Mouse (Mus musculus) left cerebral cortex, postnatal 10 days (tissue): ENCODE data around the gene Kbtbd13. TPM values are rescaled to one million over a fixed set of nuclear protein-coding genes. Genes with fewer than 3 reads are reported as not detected.
"Not testable (repeated sequence)": the region's sequence is repeated elsewhere in the genome, so short reads cannot be mapped to it uniquely, and the experiment has no call there.

Source experiments
- DNase-seq, 2 experiments: peaks; one replicate each; pipeline ENCODE4 v3.0.0; 2021 to 2022; ENCODE audit warnings: low spot score in 2 of 2, mixed read lengths in 1 of 2; ENCODE audit errors: extremely low spot score in 1 of 2
- intact Hi-C: fragments of 180-260 bp; cut with DNase I; formaldehyde crosslinking; loops from one replicate; pipeline ENCODE4 v1.15.1; 2025
- total RNA-seq, 2 experiments: library from RNA; stranded (reverse); gene quantifications; 2 replicates each; pipeline ENCODE4 v1.2.3; 2021

The Kbtbd13 gene
- total RNA-seq, 2 experiments from 2014 or later, result 0.26 TPM; not detected in 1

GRCm38 (mm10) chr9:65365721-65366120, 25.7 kb downstream of the Kbtbd13 start:
- intact Hi-C loops, result no loop called here
- DNase-seq, result peak in 1 of 2 experiments; percentile 10

DNA sequence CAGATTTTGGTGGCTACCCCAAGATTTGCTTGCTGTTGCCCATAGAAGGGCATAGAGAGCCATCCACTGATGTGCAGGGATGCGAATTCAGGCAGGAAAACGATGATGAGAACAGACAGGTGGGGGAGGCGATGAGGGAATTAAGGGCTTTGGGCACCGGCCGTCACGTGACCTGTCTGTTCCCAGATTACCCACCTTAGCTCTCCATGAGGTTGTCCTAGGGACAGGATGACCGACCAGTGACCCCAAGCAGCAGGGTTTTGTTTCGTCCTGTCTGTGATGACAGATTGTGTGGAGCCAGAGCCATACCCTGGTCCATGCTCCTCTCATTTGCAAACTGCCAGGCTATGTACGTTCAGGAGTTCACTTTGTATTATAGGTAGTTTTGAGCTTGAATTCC, 27.8 kb downstream of the Kbtbd13 start:
- intact Hi-C loops, result no loop called here
- DNase-seq, result no peak

GRCm38 (mm10) chr9:65360641-65361448, 30.6 kb downstream of the Kbtbd13 start, which contains the start of gene Ubap1l:
TSS of gene Ubap1l (plus strand) at chr9:65361041.
- intact Hi-C loops, result no loop called here

DNA sequence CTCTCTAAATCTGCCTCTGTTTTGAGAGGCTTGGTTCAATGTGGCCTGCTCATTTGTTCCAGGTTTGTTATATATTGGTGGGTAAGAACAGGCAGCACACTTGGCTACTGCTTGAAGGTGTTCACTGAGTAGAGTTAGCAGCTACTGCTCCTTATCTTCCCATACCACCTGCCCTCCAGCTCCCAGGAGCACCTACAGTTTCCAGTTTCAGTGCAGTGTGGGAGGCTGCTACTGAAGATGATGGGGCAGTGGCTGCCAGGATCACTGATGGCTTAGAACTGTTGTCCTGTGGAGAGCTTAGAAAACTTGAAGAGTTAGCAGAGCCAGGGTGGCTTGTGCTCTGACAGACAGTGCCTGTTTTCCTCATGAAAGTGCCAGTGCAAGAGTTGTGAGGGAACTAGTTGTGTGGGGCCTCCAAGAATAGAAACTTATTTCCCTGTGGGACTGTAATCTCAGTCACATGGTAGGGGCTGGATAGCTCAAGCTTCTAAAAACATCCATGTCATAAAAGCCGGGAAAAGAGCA, 32.4 kb downstream of the Kbtbd13 start:
- intact Hi-C loops, result no loop called here
- no peak for DNase-seq

More at GRCm38 (mm10) chr9:65360641-65361448, 30.6 kb downstream of the Kbtbd13 start, which contains the start of gene Ubap1l:
- DNase-seq, result no peak

GRCm38 (mm10) chr9:65356971-65357370, 34.5 kb downstream of the Kbtbd13 start:
- no peak for DNase-seq
- intact Hi-C loops, result no loop called here

DNA sequence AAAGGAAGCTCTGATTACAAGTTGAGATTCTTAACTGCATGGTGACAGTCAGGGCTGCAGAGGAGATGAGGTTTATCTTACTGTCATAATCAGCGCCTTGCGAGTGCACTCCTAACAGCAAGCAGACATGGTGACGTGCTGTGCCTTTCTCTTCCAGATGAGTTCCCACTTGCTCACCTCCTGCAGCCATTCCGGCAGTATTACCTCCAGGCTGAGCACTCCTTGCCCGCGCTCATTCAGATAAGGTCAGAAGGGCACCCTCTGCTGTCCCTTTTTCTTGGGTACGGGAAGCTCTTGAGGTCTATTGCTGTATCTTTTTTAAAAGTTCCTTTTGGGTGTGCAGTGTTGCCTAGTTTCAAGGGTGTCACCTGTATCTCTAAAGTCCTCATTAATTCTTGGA, 34.9 kb downstream of the Kbtbd13 start:
- DNase-seq, result no peak
- intact Hi-C loops, result no loop called here

GRCm38 (mm10) chr9:65353251-65353650, 38.2 kb downstream of the Kbtbd13 start:
- no peak for DNase-seq
- intact Hi-C loops, result no loop called here

- intact Hi-C loops, result no loop called here
- no peak for DNase-seq
Measured at GRCm38 (mm10) chr9:65347112-65347850, 44.2 kb downstream of the Kbtbd13 start.

GRCm38 (mm10) chr9:65346476-65347111, 44.9 kb downstream of the Kbtbd13 start:
- peak; percentile 6 to 69 for DNase-seq
- intact Hi-C loops, result no loop called here

DNA sequence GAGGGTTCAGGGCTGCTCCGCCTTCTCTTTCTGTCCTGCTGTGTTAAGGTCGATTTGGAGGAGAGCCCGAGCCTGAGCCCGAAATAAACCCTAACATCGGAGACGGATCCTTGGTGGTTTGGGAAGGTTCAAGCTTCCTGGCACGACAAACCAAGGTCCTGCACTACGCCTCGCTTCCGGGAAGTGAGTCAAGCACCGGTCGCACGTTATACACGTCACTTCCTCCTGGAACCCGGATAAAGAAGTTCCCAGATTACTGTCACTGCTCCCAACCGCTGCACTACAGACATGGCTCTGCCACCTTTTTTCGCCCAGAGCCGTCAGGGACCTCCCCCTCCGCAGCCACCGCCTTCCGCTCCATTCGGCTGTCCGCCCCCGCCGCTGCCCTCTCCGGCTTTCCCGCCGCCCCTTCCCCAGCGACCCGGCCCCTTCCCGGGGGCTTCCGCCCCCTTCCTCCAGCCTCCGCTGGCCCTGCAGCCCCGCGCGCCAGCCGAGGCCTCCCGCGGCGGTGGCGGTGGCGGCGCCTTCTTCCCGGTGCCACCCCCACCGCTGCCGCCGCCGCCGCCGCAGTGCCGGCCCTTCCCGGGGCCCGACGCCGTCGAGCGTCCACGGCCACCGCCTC, 45.5 kb downstream of the Kbtbd13 start, which contains the start of gene Pdcd7:
Gene Pdcd7 (plus strand): TSS at position 251 of the 622 bp plus-strand sequence.
- DNase-seq, result peak; percentile 96
- intact Hi-C loops, result no loop called here

- intact Hi-C loops, result not testable (repeated sequence)
- peak in 1 of 2 experiments; percentile 14 for DNase-seq
Measured at GRCm38 (mm10) chr9:65345439-65345838, 46.0 kb downstream of the Kbtbd13 start.

DNA sequence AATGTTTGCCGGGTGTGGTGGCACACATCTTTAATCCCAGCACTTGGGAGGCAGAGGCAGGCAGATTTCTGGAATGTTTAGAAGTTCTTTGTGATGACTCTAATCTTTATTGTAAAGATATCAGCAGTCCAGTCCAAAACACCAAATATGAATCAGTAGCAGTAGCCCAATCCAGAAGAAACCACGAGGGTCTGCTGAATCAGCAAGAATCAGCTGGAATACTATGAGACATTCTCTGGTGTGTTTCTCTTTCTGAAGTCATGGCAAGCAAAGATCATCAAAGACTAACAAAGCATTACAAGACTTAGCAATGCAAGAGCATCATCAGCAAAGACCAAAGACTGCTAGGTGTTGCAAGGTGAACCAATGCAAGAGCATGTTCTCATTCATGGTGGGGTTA, 51.0 kb downstream of the Kbtbd13 start:
- DNase-seq, result no peak
- intact Hi-C loops, result no loop called here

- intact Hi-C loops, result no loop called here
- DNase-seq, result no peak
Measured at GRCm38 (mm10) chr9:65339146-65339545, 52.3 kb downstream of the Kbtbd13 start.

Other genes starting within 250 kb of the Kbtbd13 start
- 1 to 10 TPM; 4.1 to 4.6 TPM for gene Parp16, start 196.3 kb downstream of the Kbtbd13 start, total RNA-seq
- under 1 TPM; 0.08 to 0.09 TPM for gene Cilp, start 126.5 kb downstream of the Kbtbd13 start, total RNA-seq
- 10 to 100 TPM; 25.3 to 25.4 TPM for gene Clpx, start 97.4 kb downstream of the Kbtbd13 start, total RNA-seq
- 10 to 100 TPM; 23.1 to 23.7 TPM for gene Pdcd7, start 45.5 kb downstream of the Kbtbd13 start, total RNA-seq
- 1 to 10 TPM; 2.5 to 4.7 TPM for gene Ubap1l, start 30.6 kb downstream of the Kbtbd13 start, total RNA-seq
- 1 to 10 TPM; 2.6 to 2.8 TPM for gene Rasl12, start 6.9 kb upstream of the Kbtbd13 start, total RNA-seq
- gene Slc51b, start 31.3 kb upstream of the Kbtbd13 start, total RNA-seq, result not detected
- 10 to 100 TPM; 19.5 to 21.2 TPM for gene Mtfmt, start 44.1 kb upstream of the Kbtbd13 start, total RNA-seq
- gene Spg21, start 69.3 kb upstream of the Kbtbd13 start, total RNA-seq, result 10 to 100 TPM; 29.3 to 32.5 TPM
- 1 to 10 TPM; 2.7 to 3.4 TPM for gene Ankdd1a, start 128.5 kb upstream of the Kbtbd13 start, total RNA-seq
- 1 to 10 TPM; 4.9 to 9.5 TPM for gene Plekho2, start 188.4 kb upstream of the Kbtbd13 start, total RNA-seq
- 1 to 10 TPM in 1 of 2 experiments, under 1 TPM in 1; 0.79 to 1.1 TPM for gene Pif1, start 195.5 kb upstream of the Kbtbd13 start, total RNA-seq
- gene Rbpms2, start 238.0 kb upstream of the Kbtbd13 start, total RNA-seq, result 1 to 10 TPM; 1.6 to 1.8 TPM